Mouse (Mus musculus) lung, postnatal 0 days (tissue): Measurements from ENCODE around the gene Hoxa1.

Source experiments
- CTCF ChIP-seq: IDR thresholded peaks from 2 replicates; pipeline ENCODE4 v1.5.1; 2016; ENCODE audit warnings: antibody characterized with exemption, mild to moderate bottlenecking
- EP300 ChIP-seq: IDR thresholded peaks from 2 replicates; pipeline ENCODE4 v1.6.1; 2016; ENCODE audit warnings: antibody characterized with exemption, mild to moderate bottlenecking, control low read depth

- TF ChIP-seq CTCF (no peak), EP300 (no peak)
Observed at GRCm38 (mm10) chr6:52169499-52170165, 11.5 kb upstream of the Hoxa1 start.
